Mouse (Mus musculus): ENCODE measurements at regions not wholly inside any gene's neighbourhood (a gene's known extent, or its start where the extent isn't known, plus 50 kb on each side); places are given as distances from the start of the nearest gene placed in this dataset.

GRCm38 (mm10) chr7:111241538-111241937 is 158.7 kb upstream of the Eif4g2 start:
- H3K36me3 ChIP-seq (ENCODE audit: control insufficient read depth, insufficient read depth): no peaks in the 10 kb centered on the region; the same call in 1 of the 2 replicates
- no peak overlapping the region for H3K27ac ChIP-seq (ENCODE audit: low read length)
- H3K27me3 ChIP-seq (ENCODE audit: control insufficient read depth, insufficient read depth, low read length): no peaks in the 10 kb centered on the region
- no peak for ATAC-seq (replicated peaks; ENCODE audit: extremely low read depth, insufficient read depth, low FRiP score)
- peaks cover 1% of the 10 kb centered on the region for H3K9me3 ChIP-seq (replicated peaks; ENCODE audit: control insufficient read depth, low read length)
- no peaks in the 10 kb centered on the region; the same call in 1 of the 2 replicates for H3K4me1 ChIP-seq (ENCODE audit: control insufficient read depth, insufficient read depth, low read length)
- no peak overlapping the region for H3K9ac ChIP-seq (ENCODE audit: low read length)
- H3K4me2 ChIP-seq (ENCODE audit: low read depth, low read length): no peak overlapping the region
- H3K4me3 ChIP-seq (ENCODE audit: low read length): no peak overlapping the region
- WGBS: 37% methylated on average over 4 of the region's 4 CpGs

- Histone ChIP-seq H3K36me3 (ENCODE audit: control insufficient read depth, insufficient read depth) (no peaks in the 10 kb centered on the region; the same call in 1 of the 2 replicates), H3K4me3 (ENCODE audit: low read length) (no peak overlapping the region), H3K27me3 (ENCODE audit: control insufficient read depth, insufficient read depth, low read length) (no peaks in the 10 kb centered on the region), H3K9me3 (replicated peaks; ENCODE audit: control insufficient read depth, low read length) (peaks cover 8% of the 10 kb centered on the region), H3K4me1 (ENCODE audit: control insufficient read depth, insufficient read depth, low read length) (no peaks in the 10 kb centered on the region; the same call in 1 of the 2 replicates), H3K27ac (ENCODE audit: low read length) (no peak overlapping the region), H3K4me2 (ENCODE audit: low read depth, low read length) (no peak overlapping the region), H3K9ac (ENCODE audit: low read length) (no peak overlapping the region)
- ATAC-seq (replicated peaks; ENCODE audit: extremely low read depth, insufficient read depth, low FRiP score): no peak
- WGBS: 52% methylated on average over 9 of the region's 9 CpGs
These were observed 157.5 kb upstream of the Eif4g2 start for GRCm38 (mm10) chr7:111240234-111240826.

GRCm38 (mm10) chr7:111237819-111238218 is 155.0 kb upstream of the Eif4g2 start:
- Histone ChIP-seq H3K9ac (ENCODE audit: low read length) (no peak overlapping the region), H3K9me3 (replicated peaks; ENCODE audit: control insufficient read depth, low read length) (peaks cover 8% of the 10 kb centered on the region), H3K36me3 (ENCODE audit: control insufficient read depth, insufficient read depth) (no peaks in the 10 kb centered on the region; the same call in 1 of the 2 replicates), H3K27me3 (ENCODE audit: control insufficient read depth, insufficient read depth, low read length) (no peaks in the 10 kb centered on the region), H3K4me1 (ENCODE audit: control insufficient read depth, insufficient read depth, low read length) (no peaks in the 10 kb centered on the region; the same call in 1 of the 2 replicates), H3K4me2 (ENCODE audit: low read depth, low read length) (no peak overlapping the region), H3K27ac (ENCODE audit: low read length) (no peak overlapping the region), H3K4me3 (ENCODE audit: low read length) (no peak overlapping the region)
- ATAC-seq (replicated peaks; ENCODE audit: extremely low read depth, insufficient read depth, low FRiP score): no peak; the same call in 1 of the 2 replicates
- 59% methylated on average over 9 of the region's 9 CpGs for WGBS

- Histone ChIP-seq H3K9ac (ENCODE audit: low read length) (no peak overlapping the region), H3K4me1 (ENCODE audit: control insufficient read depth, insufficient read depth, low read length) (no peaks in the 10 kb centered on the region), H3K27me3 (ENCODE audit: control insufficient read depth, insufficient read depth, low read length) (no peaks in the 10 kb centered on the region), H3K9me3 (replicated peaks; ENCODE audit: control insufficient read depth, low read length) (no peaks in the 10 kb centered on the region), H3K27ac (ENCODE audit: low read length) (no peak overlapping the region), H3K4me3 (ENCODE audit: low read length) (no peak overlapping the region), H3K4me2 (ENCODE audit: low read depth, low read length) (no peak overlapping the region), H3K36me3 (ENCODE audit: control insufficient read depth, insufficient read depth) (no peaks in the 10 kb centered on the region)
- WGBS: 42% methylated on average over 2 of the region's 2 CpGs
- ATAC-seq (replicated peaks; ENCODE audit: extremely low read depth, insufficient read depth, low FRiP score): no peak
These were observed 147.8 kb upstream of the Eif4g2 start for GRCm38 (mm10) chr7:111230630-111231029.

GRCm38 (mm10) chr7:111227082-111227481 is 144.3 kb upstream of the Eif4g2 start:
- H3K9ac ChIP-seq (ENCODE audit: low read length): no peak overlapping the region
- H3K9me3 ChIP-seq (replicated peaks; ENCODE audit: control insufficient read depth, low read length): no peaks in the 10 kb centered on the region
- no peak overlapping the region for H3K4me2 ChIP-seq (ENCODE audit: low read depth, low read length)
- no peaks in the 10 kb centered on the region for H3K4me1 ChIP-seq (ENCODE audit: control insufficient read depth, insufficient read depth, low read length)
- 62% methylated on average over 3 of the region's 3 CpGs for WGBS
- H3K27me3 ChIP-seq (ENCODE audit: control insufficient read depth, insufficient read depth, low read length): no peaks in the 10 kb centered on the region
- H3K36me3 ChIP-seq (ENCODE audit: control insufficient read depth, insufficient read depth): no peaks in the 10 kb centered on the region
- ATAC-seq (replicated peaks; ENCODE audit: extremely low read depth, insufficient read depth, low FRiP score): no peak
- no peak overlapping the region for H3K4me3 ChIP-seq (ENCODE audit: low read length)
- H3K27ac ChIP-seq (ENCODE audit: low read length): no peak overlapping the region

GRCm38 (mm10) chr7:111226026-111226656 is 143.3 kb upstream of the Eif4g2 start:
- ATAC-seq (replicated peaks; ENCODE audit: extremely low read depth, insufficient read depth, low FRiP score): no peak
- Histone ChIP-seq H3K27ac (ENCODE audit: low read length) (no peak overlapping the region), H3K4me3 (ENCODE audit: low read length) (no peak overlapping the region), H3K9me3 (replicated peaks; ENCODE audit: control insufficient read depth, low read length) (no peaks in the 10 kb centered on the region), H3K27me3 (ENCODE audit: control insufficient read depth, insufficient read depth, low read length) (no peaks in the 10 kb centered on the region), H3K4me2 (ENCODE audit: low read depth, low read length) (no peak overlapping the region), H3K36me3 (ENCODE audit: control insufficient read depth, insufficient read depth) (no peaks in the 10 kb centered on the region), H3K4me1 (ENCODE audit: control insufficient read depth, insufficient read depth, low read length) (no peaks in the 10 kb centered on the region), H3K9ac (ENCODE audit: low read length) (no peak overlapping the region)
- WGBS: 71% methylated on average over 1 of the region's 1 CpGs

- H3K27me3 ChIP-seq (ENCODE audit: control insufficient read depth, insufficient read depth, low read length): no peaks in the 10 kb centered on the region
- no peak for ATAC-seq (replicated peaks; ENCODE audit: extremely low read depth, insufficient read depth, low FRiP score)
- no peak overlapping the region for H3K4me3 ChIP-seq (ENCODE audit: low read length)
- no peaks in the 10 kb centered on the region for H3K36me3 ChIP-seq (ENCODE audit: control insufficient read depth, insufficient read depth)
- H3K27ac ChIP-seq (ENCODE audit: low read length): no peak overlapping the region
- no peak overlapping the region for H3K9ac ChIP-seq (ENCODE audit: low read length)
- WGBS: 82% methylated on average over 5 of the region's 5 CpGs
- peaks cover 3% of the 10 kb centered on the region; the same call in 1 of the 2 replicates for H3K9me3 ChIP-seq (replicated peaks; ENCODE audit: control insufficient read depth, low read length)
- no peak overlapping the region for H3K4me2 ChIP-seq (ENCODE audit: low read depth, low read length)
- peaks cover 9% of the 10 kb centered on the region for H3K4me1 ChIP-seq (ENCODE audit: control insufficient read depth, insufficient read depth, low read length)
These were observed 132.8 kb upstream of the Eif4g2 start for GRCm38 (mm10) chr7:111215586-111215985.

- no peaks in the 10 kb centered on the region for H3K27me3 ChIP-seq (ENCODE audit: control insufficient read depth, insufficient read depth, low read length)
- no peak overlapping the region for H3K27ac ChIP-seq (ENCODE audit: low read length)
- no peak overlapping the region for H3K9ac ChIP-seq (ENCODE audit: low read length)
- ATAC-seq (replicated peaks; ENCODE audit: extremely low read depth, insufficient read depth, low FRiP score): no peak
- H3K4me1 ChIP-seq (ENCODE audit: control insufficient read depth, insufficient read depth, low read length): peaks cover 9% of the 10 kb centered on the region
- H3K36me3 ChIP-seq (ENCODE audit: control insufficient read depth, insufficient read depth): no peaks in the 10 kb centered on the region
- H3K4me2 ChIP-seq (ENCODE audit: low read depth, low read length): no peak overlapping the region
- no peak overlapping the region for H3K4me3 ChIP-seq (ENCODE audit: low read length)
- WGBS: 92% methylated on average over 6 of the region's 6 CpGs
- no peaks in the 10 kb centered on the region for H3K9me3 ChIP-seq (replicated peaks; ENCODE audit: control insufficient read depth, low read length)
These were observed 131.5 kb upstream of the Eif4g2 start for GRCm38 (mm10) chr7:111214226-111214906.

- 65% methylated on average over 5 of the region's 5 CpGs for WGBS
- Histone ChIP-seq H3K4me2 (ENCODE audit: low read depth, low read length) (no peak overlapping the region), H3K9me3 (replicated peaks; ENCODE audit: control insufficient read depth, low read length) (no peaks in the 10 kb centered on the region), H3K27ac (ENCODE audit: low read length) (no peak overlapping the region), H3K36me3 (ENCODE audit: control insufficient read depth, insufficient read depth) (no peaks in the 10 kb centered on the region), H3K9ac (ENCODE audit: low read length) (no peak overlapping the region), H3K27me3 (ENCODE audit: control insufficient read depth, insufficient read depth, low read length) (no peaks in the 10 kb centered on the region), H3K4me1 (ENCODE audit: control insufficient read depth, insufficient read depth, low read length) (peaks cover 9% of the 10 kb centered on the region), H3K4me3 (ENCODE audit: low read length) (no peak overlapping the region)
- no peak for ATAC-seq (replicated peaks; ENCODE audit: extremely low read depth, insufficient read depth, low FRiP score)
These were observed 129.4 kb upstream of the Eif4g2 start for GRCm38 (mm10) chr7:111212188-111212587.
